Mouse (Mus musculus) G1E (cell line): ENCODE measurements around the gene AU018091.

Source experiments
- CTCF ChIP-seq: IDR thresholded peaks from 2 replicates; pipeline ENCODE4 v1.5.1; 2012; ENCODE audit warnings: low read depth, low read length, inconsistent platforms, mixed read lengths
- GATA1 ChIP-seq: IDR thresholded peaks from 2 replicates; pipeline ENCODE4 v1.6.1; 2012; ENCODE audit warnings: borderline replicate concordance, low read length, inconsistent platforms, mixed read lengths
- GATA2 ChIP-seq: IDR thresholded peaks from 2 replicates; pipeline ENCODE4 v1.6.1; 2012; ENCODE audit warnings: low read depth, low read length, inconsistent platforms, borderline replicate concordance
- POLR2AphosphoS5 ChIP-seq: IDR thresholded peaks from 2 replicates; pipeline ENCODE4 v1.6.1; 2012; ENCODE audit warnings: low read depth, low read length, inconsistent platforms; ENCODE audit not compliant: insufficient replicate concordance

DNA sequence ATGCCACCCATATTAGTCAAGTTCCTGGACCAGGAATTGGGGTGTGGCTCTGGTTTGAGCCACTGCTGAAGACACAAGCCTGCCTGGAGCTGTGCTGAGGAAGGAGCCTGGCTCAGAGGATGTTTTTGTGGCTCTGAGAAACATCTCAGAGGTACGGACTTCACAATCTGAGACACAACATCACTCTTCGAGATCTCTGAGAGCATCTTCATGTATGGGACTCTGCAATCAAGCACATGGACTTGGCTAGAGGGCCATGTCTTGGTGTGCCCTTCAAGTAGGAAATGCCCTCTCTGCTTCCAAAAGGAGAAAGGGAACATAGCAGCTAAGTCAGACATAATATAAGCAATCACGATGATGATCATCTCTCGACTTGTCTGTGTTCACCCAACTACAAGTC lies 25.5 kb upstream of the AU018091 start:
- TF ChIP-seq CTCF (no peak), GATA1 (no peak), GATA2 (no peak), POLR2AphosphoS5 (no peak)
